Mouse (Mus musculus) WW6 (cell line): ENCODE results near the gene Minos1.

Experiments used
- DNase-seq: peaks from one replicate; pipeline ENCODE4 v3.0.0-alpha.2; 2013; ENCODE audit warnings: low read depth, low spot score

The Minos1 gene

GRCm38 (mm10) chr4:139068287-139068686 lies 62.6 kb downstream of the Minos1 start:
- no peak for DNase-seq

GRCm38 (mm10) chr4:139064831-139065230 lies 66.1 kb downstream of the Minos1 start:
- DNase-seq, result no peak

- DNase-seq, result no peak
Observed at GRCm38 (mm10) chr4:139059569-139059968, 71.3 kb downstream of the Minos1 start.

- DNase-seq, result no peak
Observed at GRCm38 (mm10) chr4:139058029-139058428, 72.9 kb downstream of the Minos1 start.

GRCm38 (mm10) chr4:139057291-139057690 lies 73.6 kb downstream of the Minos1 start:
- DNase-seq, result no peak

GRCm38 (mm10) chr4:139055744-139056143 lies 75.2 kb downstream of the Minos1 start:
- no peak for DNase-seq

GRCm38 (mm10) chr4:139055336-139055735 lies 75.6 kb downstream of the Minos1 start:
- DNase-seq, result no peak

GRCm38 (mm10) chr4:139054300-139054923 lies 76.5 kb downstream of the Minos1 start:
- no peak for DNase-seq

- no peak for DNase-seq
Observed at GRCm38 (mm10) chr4:139053391-139053790, 77.5 kb downstream of the Minos1 start.

GRCm38 (mm10) chr4:139052796-139053195 lies 78.1 kb downstream of the Minos1 start:
- DNase-seq, result no peak
